Mouse (Mus musculus) heart, postnatal 0 days (tissue): ENCODE measurements around the gene Stx7. TPM values are rescaled to one million over a fixed set of nuclear protein-coding genes. Genes with fewer than 3 reads are reported as not detected.

Experiments
- ATAC-seq: fragments of 200-750 bp; cut with Nextera tagmentation; 2 replicates; pipeline ENCODE4 v1.8.0; 2017; ENCODE audit warnings: low read depth, moderate number of reproducible peaks, moderate library complexity; ENCODE audit not compliant: insufficient read depth
- DNase-seq: peaks from one replicate; pipeline ENCODE4 v3.0.0-alpha.2; 2016; ENCODE audit warnings: low spot score
- H3K27ac ChIP-seq: fragments of 300-500 bp; sonication (generic); 2 replicates; pipeline ENCODE4 v1.5.1; 2014; ENCODE audit warnings: low read depth, mild to moderate bottlenecking
- H3K27me3 ChIP-seq: fragments of 300-500 bp; sonication (generic); 2 replicates; pipeline ENCODE4 v1.6.1; 2014; ENCODE audit warnings: low read length, mixed read lengths; ENCODE audit not compliant: control insufficient read depth, insufficient read depth
- H3K36me3 ChIP-seq: fragments of 300-500 bp; sonication (generic); replicated peaks from 2 replicates; pipeline ENCODE4 v1.6.1; 2014; ENCODE audit warnings: low read length, mixed read lengths; ENCODE audit not compliant: control insufficient read depth, insufficient read depth
- H3K4me1 ChIP-seq: fragments of 300-500 bp; sonication (generic); 2 replicates; pipeline ENCODE4 v1.6.1; 2014; ENCODE audit warnings: antibody characterized with exemption; ENCODE audit not compliant: control insufficient read depth, insufficient read depth
- H3K4me2 ChIP-seq: fragments of 300-500 bp; sonication (generic); 2 replicates; pipeline ENCODE4 v1.6.1; 2014; ENCODE audit warnings: low read depth, mild to moderate bottlenecking, low read length, moderate library complexity
- H3K4me3 ChIP-seq: fragments of 300-500 bp; sonication (generic); 2 replicates; pipeline ENCODE4 v1.5.1; 2014; ENCODE audit warnings: low read depth, low read length
- H3K9ac ChIP-seq: fragments of 300-500 bp; sonication (generic); replicated peaks from 2 replicates; pipeline ENCODE4 v1.6.1; 2014; ENCODE audit warnings: low read depth, low read length, mixed read lengths
- H3K9me3 ChIP-seq: fragments of 300-500 bp; sonication (generic); replicated peaks from 2 replicates; pipeline ENCODE4 v1.6.1; 2016; ENCODE audit warnings: low read length; ENCODE audit not compliant: control insufficient read depth
- CTCF ChIP-seq: IDR thresholded peaks from 2 replicates; pipeline ENCODE4 v1.5.1; 2016; ENCODE audit warnings: antibody characterized with exemption, control low read depth, low read depth
- EP300 ChIP-seq: IDR thresholded peaks from 2 replicates; pipeline ENCODE4 v1.6.1; 2016; ENCODE audit warnings: antibody characterized with exemption, low read depth
- WGBS: fragments of 180-500 bp; shearing (Covaris S2); extraction: QIAGEN DNeasy Blood & Tissue Kit; methylation state at CpG from one replicate; pipeline ENCODE4 v1.1.7; 2014; 5-methylcytosine and 5-hydroxymethylcytosine counted together
- polyA plus RNA-seq: library from polyadenylated mRNA; unstranded; fragments of >200 nt; fragmentation: Nextera tagmentation; extraction: Ambion mirVana; gene quantifications from 2 replicates; pipeline ENCODE4 v1.2.1, GENCODE M21; 2015
- total RNA-seq: library from RNA; depleted of rRNA; stranded (reverse); fragments of >200 nt; gene quantifications from 2 replicates; pipeline ENCODE4 v1.2.3, GENCODE M21; 2014; ENCODE audit warnings: low replicate concordance

Gene Stx7
- total and polyA plus RNA-seq, 2 experiments from 2014 or later, result 30.1 to 67.8 TPM

DNA sequence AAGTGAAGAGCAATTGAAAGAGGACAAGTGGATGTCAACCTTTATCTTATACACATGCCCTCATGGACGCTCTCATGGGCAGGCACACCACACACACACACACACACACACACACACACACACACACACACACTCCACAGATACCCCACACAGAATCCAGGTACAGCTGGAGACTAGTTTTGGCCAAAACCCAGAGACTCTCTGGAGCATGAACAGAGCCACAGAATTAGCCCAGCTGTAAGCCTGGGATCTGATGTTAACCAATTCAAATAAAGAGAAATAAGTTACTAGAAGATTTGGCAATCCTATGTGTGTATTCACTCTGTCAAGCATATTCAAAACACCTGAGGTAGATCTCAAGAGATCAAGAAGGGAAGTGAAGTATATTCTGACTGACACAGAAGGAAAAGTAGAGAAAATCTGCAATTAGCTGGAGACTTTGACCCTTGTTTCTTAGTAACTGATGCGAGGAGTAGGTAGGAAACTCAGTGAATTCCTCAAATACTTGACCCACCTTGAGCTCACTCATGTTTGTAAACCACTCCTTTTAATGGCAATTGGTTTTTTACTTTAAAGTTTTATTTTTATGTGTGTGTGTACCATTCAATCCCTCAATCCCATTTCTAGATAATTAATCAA lies 10.4 kb upstream of the Stx7 start:
- H3K9ac ChIP-seq, result no peak overlapping the region

DNA sequence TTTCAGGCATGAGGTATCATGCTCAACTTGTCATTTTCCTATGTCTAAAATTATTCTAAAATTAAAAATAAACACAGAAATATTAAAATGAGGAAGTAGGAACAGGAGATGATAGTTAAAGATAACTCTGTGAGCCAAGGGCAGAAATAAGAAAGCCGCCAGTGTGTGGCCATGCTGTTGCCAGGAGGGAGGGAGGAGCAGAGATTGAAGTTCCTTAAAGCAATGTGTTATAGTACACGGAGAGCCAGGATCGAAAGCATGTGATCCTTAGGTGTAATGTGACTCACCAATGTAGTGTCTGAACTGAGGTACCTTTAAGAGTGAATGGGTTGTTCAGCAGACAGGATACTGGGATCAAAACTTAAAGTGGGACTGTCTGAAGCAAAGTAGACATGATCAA lies 6.4 kb upstream of the Stx7 start:
- Histone ChIP-seq H3K27me3 (no peaks in the 10 kb centered on the region), H3K4me1 (no peaks in the 10 kb centered on the region), H3K27ac (no peak overlapping the region), H3K9me3 (no peaks in the 10 kb centered on the region), H3K36me3 (no peaks in the 10 kb centered on the region), H3K9ac (no peak overlapping the region), H3K4me2 (no peak overlapping the region), H3K4me3 (no peak overlapping the region)
- TF ChIP-seq CTCF, result no peak
- TF ChIP-seq EP300, result no peak
- 76% methylated on average over 3 of the region's 3 CpGs for WGBS
- ATAC-seq, result no peak
- DNase-seq, result no peak

More for the DNA sequence above, 10.4 kb upstream of the Stx7 start:
- WGBS, result 58% methylated on average over 2 of the region's 2 CpGs
- Histone ChIP-seq H3K4me1 (no peaks in the 10 kb centered on the region), H3K36me3 (no peaks in the 10 kb centered on the region), H3K4me2 (no peak overlapping the region), H3K27ac (no peak overlapping the region), H3K4me3 (no peak overlapping the region), H3K9me3 (no peaks in the 10 kb centered on the region), H3K27me3 (no peaks in the 10 kb centered on the region)
- no peak for TF ChIP-seq CTCF
- DNase-seq, result no peak
- ATAC-seq, result no peak

DNA sequence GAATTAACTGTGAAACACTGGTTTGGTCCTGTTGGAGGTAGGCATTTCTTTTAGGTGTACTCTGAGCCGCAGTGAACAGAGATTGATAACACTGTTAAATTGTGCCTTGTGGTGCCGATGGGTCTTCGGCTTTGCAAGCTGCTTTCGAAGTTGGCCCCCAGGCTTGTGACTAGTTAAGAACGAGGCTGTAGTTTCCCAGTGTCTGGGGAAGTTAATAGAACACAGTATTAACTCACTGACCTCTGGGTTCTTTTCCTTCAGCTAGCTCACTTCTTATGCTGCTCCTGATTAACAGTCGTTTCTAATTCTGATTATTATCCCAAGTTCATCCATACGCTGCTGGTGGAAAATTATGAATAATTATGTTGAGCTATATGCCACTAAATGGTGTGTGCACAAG lies 984 bp downstream of the Stx7 start:
- no peak overlapping the region for H3K27ac ChIP-seq
- 23% methylated on average over 7 of the region's 7 CpGs for WGBS
- peaks cover 8% of the 10 kb centered on the region; the same call in 1 of the 2 replicates for H3K4me1 ChIP-seq
- H3K27me3 ChIP-seq, result no peaks in the 10 kb centered on the region
- DNase-seq (no peak), ATAC-seq (no peak)
- H3K9ac ChIP-seq, result peak overlapping the region; percentile 89; the same call in 1 of the 2 replicates
- peak overlapping the region; percentile 67 for H3K4me2 ChIP-seq
- no peaks in the 10 kb centered on the region for H3K9me3 ChIP-seq
- peaks cover under 1% of the 10 kb centered on the region; the same call in 1 of the 2 replicates for H3K36me3 ChIP-seq
- no peak for TF ChIP-seq EP300
- TF ChIP-seq CTCF, result no peak
- peak overlapping the region; percentile 99 for H3K4me3 ChIP-seq

DNA sequence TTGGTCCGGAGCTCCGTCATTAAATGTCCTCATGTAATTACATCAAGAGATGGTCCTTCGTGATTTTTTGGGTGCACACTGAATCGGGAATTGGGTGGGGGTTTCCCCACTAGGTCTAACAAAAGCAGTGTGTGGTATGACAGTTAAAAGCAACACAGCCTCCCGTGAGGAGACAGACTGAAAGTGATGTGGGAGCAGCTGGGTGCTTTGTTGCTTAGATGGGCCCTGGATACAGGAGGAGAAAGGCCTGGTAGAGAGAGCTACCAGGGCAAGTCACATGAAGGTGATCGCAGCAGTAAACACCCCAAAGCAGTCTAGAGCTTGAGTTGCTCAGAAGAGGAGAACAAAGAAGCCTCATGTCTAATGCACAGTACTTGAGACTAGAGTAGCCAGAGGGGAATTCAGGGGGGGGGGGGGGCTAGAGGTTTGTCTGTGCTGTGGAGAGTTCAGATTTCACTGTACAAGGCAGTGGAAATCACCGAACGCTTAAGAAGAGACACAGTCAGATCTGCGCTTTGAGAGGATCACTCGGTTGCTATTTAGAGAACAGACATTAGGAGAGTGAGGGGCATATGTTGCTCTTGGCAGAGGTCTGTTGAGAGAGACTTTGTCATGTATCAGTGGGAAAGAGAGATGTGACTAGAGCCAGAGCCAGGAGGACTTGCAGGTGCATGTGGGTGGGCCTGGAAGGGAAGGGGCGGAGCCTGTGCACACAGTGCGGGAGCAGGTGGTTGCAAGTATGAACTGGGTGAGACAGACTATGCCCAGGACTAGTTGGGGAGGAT lies 9.6 kb downstream of the Stx7 start:
- H3K4me1 ChIP-seq, result 0 out of 2 replicates have a peak, but pooled peaks cover 4% of the 10 kb centered on the region
- H3K27me3 ChIP-seq, result no peaks in the 10 kb centered on the region
- H3K9ac ChIP-seq, result no peak overlapping the region
- ATAC-seq (0 out of 2 replicates have a peak, but pooled peaks have one; percentile 39), DNase-seq (no peak)
- no peaks in the 10 kb centered on the region for H3K9me3 ChIP-seq
- H3K4me3 ChIP-seq, result no peak overlapping the region
- H3K36me3 ChIP-seq, result peaks cover 30% of the 10 kb centered on the region
- no peak overlapping the region for H3K27ac ChIP-seq
- WGBS, result 74% methylated on average over 12 of the region's 12 CpGs
- H3K4me2 ChIP-seq, result no peak overlapping the region
- no peak for TF ChIP-seq CTCF

DNA sequence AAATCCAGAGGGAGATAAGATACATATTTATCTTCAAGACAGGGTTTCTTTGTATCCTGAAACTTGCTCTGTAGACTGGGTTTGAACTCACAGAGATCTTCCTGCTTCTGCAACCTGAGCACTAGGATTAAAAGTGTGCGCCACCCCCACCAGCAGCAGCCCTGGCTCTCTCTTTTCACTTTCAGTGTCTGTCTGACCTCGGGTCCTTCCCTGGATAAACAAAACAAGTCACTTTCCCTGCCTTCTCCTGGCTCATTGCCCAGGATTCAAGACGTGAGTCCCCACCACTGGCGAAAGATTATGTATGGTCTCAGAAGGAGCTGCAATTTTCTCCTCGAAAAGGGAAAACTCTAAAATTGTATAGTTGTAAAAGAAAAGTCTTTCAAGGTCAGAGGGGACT lies 10.5 kb downstream of the Stx7 start:
- Histone ChIP-seq H3K9ac (no peak overlapping the region), H3K27me3 (no peaks in the 10 kb centered on the region), H3K36me3 (peaks cover 30% of the 10 kb centered on the region), H3K4me1 (peaks cover 11% of the 10 kb centered on the region; the same call in 1 of the 2 replicates), H3K4me2 (no peak overlapping the region), H3K4me3 (no peak overlapping the region), H3K27ac (no peak overlapping the region), H3K9me3 (no peaks in the 10 kb centered on the region)
- ATAC-seq, result no peak
- DNase-seq, result no peak
- TF ChIP-seq CTCF, result no peak
- TF ChIP-seq EP300, result no peak
- 54% methylated on average over 5 of the region's 5 CpGs for WGBS
